Mouse (Mus musculus): ENCODE data around the gene Podxl2. TPM values are rescaled to one million over a fixed set of nuclear protein-coding genes. Genes with fewer than 3 reads are reported as not detected.

Gene Podxl2
- polyA plus RNA-seq, 1 experiment from 2014 or later = 723 TPM

GRCm38 (mm10) chr6:88885644-88886416 is 11.0 kb upstream of the Podxl2 start:
- no peak overlapping the region for H3K27ac ChIP-seq
- no peaks in the 10 kb centered on the region for H3K27me3 ChIP-seq (replicated peaks)
- no peak overlapping the region for H3K4me2 ChIP-seq
- H3K36me3 ChIP-seq (replicated peaks) = no peaks in the 10 kb centered on the region
- H3K9me3 ChIP-seq = no peaks in the 10 kb centered on the region
- WGBS = 85% methylated on average over 12 of the region's 12 CpGs
- no peak overlapping the region for H3K9ac ChIP-seq
- ATAC-seq (replicated peaks) = no peak
- no peak overlapping the region for H3K4me3 ChIP-seq
- H3K4me1 ChIP-seq = no peaks in the 10 kb centered on the region; the same call in 1 of the 2 replicates

- H3K36me3 ChIP-seq (replicated peaks) = no peaks in the 10 kb centered on the region
- no peak overlapping the region for H3K4me3 ChIP-seq
- no peak for ATAC-seq (replicated peaks)
- H3K9me3 ChIP-seq = no peaks in the 10 kb centered on the region
- no peak overlapping the region for H3K4me2 ChIP-seq
- no peaks in the 10 kb centered on the region for H3K27me3 ChIP-seq (replicated peaks)
- 95% methylated on average over 17 of the region's 17 CpGs for WGBS
- H3K4me1 ChIP-seq = no peaks in the 10 kb centered on the region; the same call in 1 of the 2 replicates
- no peak overlapping the region for H3K27ac ChIP-seq
- no peak overlapping the region for H3K9ac ChIP-seq
Measured at GRCm38 (mm10) chr6:88884690-88885089, 9.8 kb upstream of the Podxl2 start.

- Histone ChIP-seq H3K4me2 (no peak overlapping the region), H3K27ac (no peak overlapping the region), H3K27me3 (replicated peaks) (no peaks in the 10 kb centered on the region), H3K4me1 (no peaks in the 10 kb centered on the region; the same call in 1 of the 2 replicates), H3K9me3 (no peaks in the 10 kb centered on the region), H3K36me3 (replicated peaks) (no peaks in the 10 kb centered on the region), H3K9ac (no peak overlapping the region), H3K4me3 (no peak overlapping the region)
- ATAC-seq (replicated peaks) = no peak
- 96% methylated on average over 10 of the region's 10 CpGs for WGBS
Measured at GRCm38 (mm10) chr6:88884195-88884594, 9.4 kb upstream of the Podxl2 start.

DNA sequence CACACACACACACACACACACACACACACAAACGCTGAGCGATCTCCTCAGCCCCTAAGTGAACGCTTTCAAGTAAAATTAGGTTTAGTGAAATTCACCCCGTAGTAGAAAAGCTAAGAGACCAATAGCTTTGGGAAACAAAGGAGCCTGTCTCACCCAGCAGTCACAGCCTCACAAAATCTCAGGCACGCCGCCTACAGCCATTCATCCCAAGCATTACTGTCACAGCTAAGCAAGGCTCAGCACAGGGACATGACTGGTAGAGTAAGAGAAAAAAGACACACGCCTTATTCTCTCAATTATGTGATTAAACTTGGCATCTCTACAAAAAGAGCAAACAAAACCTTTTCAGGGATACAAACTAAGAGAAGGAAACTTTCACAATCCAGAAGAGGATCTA is 6.5 kb upstream of the Podxl2 start:
- Histone ChIP-seq H3K36me3 (replicated peaks) (no peaks in the 10 kb centered on the region), H3K27me3 (replicated peaks) (no peaks in the 10 kb centered on the region), H3K4me1 (no peaks in the 10 kb centered on the region; the same call in 1 of the 2 replicates), H3K27ac (no peak overlapping the region), H3K4me3 (no peak overlapping the region), H3K9ac (no peak overlapping the region), H3K9me3 (no peaks in the 10 kb centered on the region), H3K4me2 (no peak overlapping the region)
- 44% methylated on average over 7 of the region's 7 CpGs for WGBS
- no peak; the same call in 1 of the 2 replicates for ATAC-seq (replicated peaks)

DNA sequence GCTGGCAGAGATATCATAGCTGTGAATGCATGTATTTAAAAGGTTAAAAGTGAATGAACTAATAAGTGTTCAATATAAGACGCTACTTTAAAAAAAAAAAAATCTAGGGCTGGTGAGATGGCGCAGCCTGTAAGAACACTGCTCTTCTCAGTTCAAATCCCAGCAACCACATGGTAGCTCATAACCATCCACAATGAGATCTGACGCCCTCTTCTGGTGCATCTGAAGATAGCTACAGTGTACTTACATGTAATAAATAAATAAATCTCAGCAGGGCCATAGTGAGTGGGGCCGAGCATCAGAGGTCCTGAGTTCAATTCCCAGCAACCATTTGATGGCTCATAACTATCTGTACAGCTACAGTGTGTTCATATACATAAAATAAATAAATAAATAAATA is 4.6 kb upstream of the Podxl2 start:
- no peak overlapping the region for H3K27ac ChIP-seq
- no peak for ATAC-seq (replicated peaks)
- 66% methylated on average over 4 of the region's 4 CpGs for WGBS
- H3K27me3 ChIP-seq (replicated peaks) = 0 out of 2 replicates have a peak, but pooled peaks cover 4% of the 10 kb centered on the region
- H3K4me1 ChIP-seq = peaks cover 4% of the 10 kb centered on the region; the same call in 1 of the 2 replicates
- no peaks in the 10 kb centered on the region for H3K36me3 ChIP-seq (replicated peaks)
- H3K9ac ChIP-seq = no peak overlapping the region
- no peak overlapping the region for H3K4me3 ChIP-seq
- H3K4me2 ChIP-seq = no peak overlapping the region
- H3K9me3 ChIP-seq = no peaks in the 10 kb centered on the region

DNA sequence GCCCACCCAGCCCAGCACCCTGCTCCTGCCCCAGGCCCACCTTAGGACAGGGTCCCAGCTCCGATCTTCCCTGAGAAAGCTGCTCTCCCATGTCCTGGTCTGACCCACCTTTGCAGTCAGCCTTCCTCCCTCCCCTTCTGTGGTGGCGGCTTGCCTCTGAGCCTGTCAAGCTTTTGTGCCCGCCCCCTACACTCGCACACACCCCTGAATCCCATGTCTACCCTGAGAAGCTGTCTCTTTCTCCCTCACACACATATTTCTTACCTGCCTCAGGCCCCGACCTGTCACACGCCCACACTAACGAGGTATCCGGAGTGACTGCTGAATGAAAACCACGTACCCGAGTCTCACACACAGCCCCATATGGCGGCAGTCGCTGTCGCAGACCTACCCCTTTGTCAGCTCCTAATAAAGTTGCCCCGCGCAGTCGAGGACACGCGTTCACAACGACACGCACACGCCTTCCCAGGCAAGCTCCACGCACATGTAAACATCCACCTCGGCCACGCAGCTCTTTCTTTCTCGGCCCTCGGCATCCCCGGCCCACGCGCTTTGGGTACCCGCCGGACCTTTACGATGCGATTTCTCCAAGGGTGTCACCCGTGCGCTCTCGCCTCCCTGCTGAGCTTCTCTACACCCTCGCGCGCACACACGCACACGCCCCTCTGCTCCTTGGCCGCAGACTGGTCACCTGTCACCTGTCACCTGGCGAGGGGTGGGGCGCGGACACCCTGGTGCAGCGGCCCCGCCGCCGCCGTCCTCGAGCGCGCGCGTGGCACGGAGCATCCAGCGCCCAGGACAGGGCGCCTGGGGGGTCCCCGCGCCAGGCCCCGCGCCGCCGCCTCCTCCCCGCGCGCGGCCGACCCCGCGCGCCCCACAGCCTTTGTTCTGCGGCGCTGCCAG is 628 bp downstream of the Podxl2 start:
- no peaks in the 10 kb centered on the region for H3K9me3 ChIP-seq
- peak overlapping the region; percentile 91 for H3K4me3 ChIP-seq
- 2% methylated on average over 64 of the region's 74 CpGs for WGBS
- peak overlapping the region; percentile 88 for H3K4me2 ChIP-seq
- peaks cover 42% of the 10 kb centered on the region for H3K4me1 ChIP-seq
- ATAC-seq (replicated peaks) = peak; percentile 71
- peak overlapping the region; percentile 98 for H3K27ac ChIP-seq
- H3K36me3 ChIP-seq (replicated peaks) = no peaks in the 10 kb centered on the region
- 0 out of 2 replicates have a peak, but pooled peaks cover 4% of the 10 kb centered on the region for H3K27me3 ChIP-seq (replicated peaks)
- peak overlapping the region; percentile 95 for H3K9ac ChIP-seq

DNA sequence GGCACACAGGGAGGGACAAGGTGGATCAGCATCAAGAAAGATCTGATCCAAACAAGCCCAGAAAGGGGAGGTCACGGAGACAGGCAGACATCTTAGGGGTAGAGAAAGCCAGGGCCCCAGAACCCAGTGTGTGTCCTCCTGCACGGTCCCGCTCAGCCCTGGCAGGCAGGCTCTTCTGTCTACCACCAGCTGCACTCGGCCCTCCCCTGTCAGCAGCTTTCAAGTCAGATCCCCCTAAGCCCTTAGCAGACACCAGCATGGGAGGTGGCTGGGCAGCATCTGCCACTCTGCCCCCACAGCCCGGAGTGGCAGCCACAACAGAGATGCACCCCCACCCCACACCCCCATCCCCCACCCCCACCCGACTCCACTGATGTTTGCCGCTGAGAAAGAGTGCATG is 2.0 kb downstream of the Podxl2 start:
- peak; percentile 12; the same call in 1 of the 2 replicates for ATAC-seq (replicated peaks)
- Histone ChIP-seq H3K4me3 (peak overlapping the region; percentile 91), H3K27me3 (replicated peaks) (0 out of 2 replicates have a peak, but pooled peaks cover 4% of the 10 kb centered on the region), H3K4me2 (peak overlapping the region; percentile 88), H3K9me3 (no peaks in the 10 kb centered on the region), H3K4me1 (peaks cover 44% of the 10 kb centered on the region), H3K9ac (peak overlapping the region; percentile 95), H3K36me3 (replicated peaks) (no peaks in the 10 kb centered on the region), H3K27ac (peak overlapping the region; percentile 98)
- WGBS = 6% methylated on average over 7 of the region's 7 CpGs

DNA sequence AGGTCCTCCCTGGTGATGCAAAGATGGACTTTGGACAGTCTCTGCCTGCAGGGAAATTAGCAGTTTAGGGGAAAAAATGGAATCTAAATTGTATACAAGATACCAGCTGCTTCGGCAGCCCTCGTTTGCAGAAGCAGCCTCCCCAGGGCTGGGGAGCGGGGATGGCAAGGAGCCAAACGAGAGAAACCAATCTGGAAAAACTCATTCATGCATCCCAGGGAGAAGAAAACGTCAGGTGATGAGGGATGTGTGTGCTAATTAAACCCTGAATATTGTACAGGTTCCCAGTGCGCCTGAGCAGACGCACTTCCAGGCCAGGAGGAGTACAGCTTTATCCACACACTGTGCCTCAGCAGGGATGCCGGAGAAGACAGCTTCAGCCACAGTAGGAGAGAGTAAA is 3.3 kb downstream of the Podxl2 start:
- peak overlapping the region; percentile 60 for H3K27ac ChIP-seq
- peak overlapping the region; percentile 88 for H3K4me2 ChIP-seq
- 24% methylated on average over 8 of the region's 8 CpGs for WGBS
- peaks cover 44% of the 10 kb centered on the region for H3K4me1 ChIP-seq
- 0 out of 2 replicates have a peak, but pooled peaks cover 4% of the 10 kb centered on the region for H3K27me3 ChIP-seq (replicated peaks)
- H3K9me3 ChIP-seq = no peaks in the 10 kb centered on the region
- peak overlapping the region; percentile 91; the same call in 1 of the 2 replicates for H3K4me3 ChIP-seq
- no peaks in the 10 kb centered on the region for H3K36me3 ChIP-seq (replicated peaks)
- no peak overlapping the region for H3K9ac ChIP-seq
- ATAC-seq (replicated peaks) = no peak

DNA sequence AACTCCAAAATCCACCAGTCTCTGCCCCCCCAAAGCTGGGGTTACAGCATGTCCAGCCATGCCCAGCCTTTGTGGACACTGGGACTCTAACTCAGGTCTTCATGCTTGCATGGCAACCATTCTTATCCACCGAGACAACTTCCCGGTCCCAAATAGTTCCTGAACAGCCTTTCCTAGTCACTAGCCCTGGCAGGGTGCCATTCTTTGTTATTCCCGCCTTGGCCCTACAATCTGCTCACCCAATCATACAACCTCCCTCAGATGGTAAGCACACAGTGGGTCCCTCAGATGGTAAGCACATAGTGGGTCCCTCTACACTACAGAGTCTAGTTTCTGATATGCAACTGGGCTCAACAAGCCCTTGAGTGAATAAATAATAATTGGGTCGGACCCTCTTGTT is 4.2 kb downstream of the Podxl2 start:
- 47% methylated on average over 4 of the region's 4 CpGs for WGBS
- H3K4me1 ChIP-seq = peaks cover 44% of the 10 kb centered on the region
- ATAC-seq (replicated peaks) = no peak
- no peaks in the 10 kb centered on the region for H3K36me3 ChIP-seq (replicated peaks)
- no peaks in the 10 kb centered on the region for H3K27me3 ChIP-seq (replicated peaks)
- H3K4me3 ChIP-seq = no peak overlapping the region
- no peaks in the 10 kb centered on the region for H3K9me3 ChIP-seq
- H3K4me2 ChIP-seq = peak overlapping the region; percentile 88; the same call in 1 of the 2 replicates
- peak overlapping the region; percentile 60; the same call in 1 of the 2 replicates for H3K27ac ChIP-seq
- H3K9ac ChIP-seq = no peak overlapping the region

DNA sequence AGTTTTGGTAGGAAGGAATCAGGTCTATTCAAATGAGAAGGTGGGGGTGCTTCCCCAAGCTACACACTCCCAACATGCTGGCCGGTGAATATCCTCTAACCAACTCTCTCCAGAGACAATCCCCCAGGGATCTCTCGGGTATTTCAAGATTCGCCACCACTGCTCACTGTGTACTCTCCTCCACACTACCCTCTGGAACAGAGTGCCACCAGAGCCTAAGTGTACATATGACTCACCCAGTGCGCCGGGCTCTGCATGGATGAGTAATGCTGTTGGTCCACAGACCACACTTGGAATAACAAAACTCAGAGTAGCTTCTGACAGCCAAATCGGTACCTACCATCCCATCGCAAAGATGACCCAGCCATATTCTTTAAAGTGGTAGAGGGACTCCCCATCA is 5.4 kb downstream of the Podxl2 start:
- no peak overlapping the region for H3K4me2 ChIP-seq
- no peak overlapping the region for H3K27ac ChIP-seq
- no peak overlapping the region for H3K9ac ChIP-seq
- H3K4me3 ChIP-seq = no peak overlapping the region
- H3K4me1 ChIP-seq = peaks cover 40% of the 10 kb centered on the region
- 85% methylated on average over 7 of the region's 7 CpGs for WGBS
- no peaks in the 10 kb centered on the region for H3K9me3 ChIP-seq
- no peaks in the 10 kb centered on the region for H3K27me3 ChIP-seq (replicated peaks)
- ATAC-seq (replicated peaks) = no peak
- peaks cover 3% of the 10 kb centered on the region; the same call in 1 of the 2 replicates for H3K36me3 ChIP-seq (replicated peaks)

DNA sequence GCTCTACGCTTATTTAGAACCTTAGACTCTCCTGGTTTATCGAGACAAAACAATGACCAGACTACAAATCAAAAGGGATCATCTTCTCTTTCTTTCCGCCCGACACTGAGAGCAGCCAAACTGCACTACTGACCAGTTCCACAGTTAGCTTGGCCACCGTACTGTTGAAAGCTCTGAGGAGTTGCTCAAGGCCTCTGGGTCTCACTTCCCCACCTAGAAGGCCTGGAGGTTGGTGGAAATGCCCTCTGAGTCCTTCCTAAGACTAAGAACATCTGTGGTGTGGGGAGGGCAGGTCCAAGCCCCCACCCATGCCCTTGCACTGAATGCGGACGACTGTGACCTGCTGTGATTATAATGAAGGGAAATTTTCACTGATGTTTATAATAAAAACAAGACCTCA is 9.1 kb downstream of the Podxl2 start:
- Histone ChIP-seq H3K9me3 (no peaks in the 10 kb centered on the region), H3K9ac (no peak overlapping the region), H3K36me3 (replicated peaks) (peaks cover 32% of the 10 kb centered on the region), H3K4me2 (no peak overlapping the region), H3K27me3 (replicated peaks) (no peaks in the 10 kb centered on the region), H3K4me1 (peaks cover 14% of the 10 kb centered on the region), H3K4me3 (no peak overlapping the region), H3K27ac (no peak overlapping the region)
- 81% methylated on average over 7 of the region's 7 CpGs for WGBS
- ATAC-seq (replicated peaks) = no peak

- no peak overlapping the region for H3K4me2 ChIP-seq
- H3K27me3 ChIP-seq (replicated peaks) = no peaks in the 10 kb centered on the region
- H3K9ac ChIP-seq = no peak overlapping the region
- 11% methylated on average over 2 of the region's 2 CpGs for WGBS
- H3K4me1 ChIP-seq = no peaks in the 10 kb centered on the region
- no peaks in the 10 kb centered on the region for H3K9me3 ChIP-seq
- ATAC-seq (replicated peaks) = no peak
- H3K4me3 ChIP-seq = no peak overlapping the region
- peaks cover 44% of the 10 kb centered on the region for H3K36me3 ChIP-seq (replicated peaks)
- no peak overlapping the region for H3K27ac ChIP-seq
Measured at GRCm38 (mm10) chr6:88860914-88861313, 13.9 kb downstream of the Podxl2 start.

Measured in midbrain, embryonic 15.5 days (tissue).